Mouse (Mus musculus): ENCODE measurements around the gene Ppm1d.

DNA sequence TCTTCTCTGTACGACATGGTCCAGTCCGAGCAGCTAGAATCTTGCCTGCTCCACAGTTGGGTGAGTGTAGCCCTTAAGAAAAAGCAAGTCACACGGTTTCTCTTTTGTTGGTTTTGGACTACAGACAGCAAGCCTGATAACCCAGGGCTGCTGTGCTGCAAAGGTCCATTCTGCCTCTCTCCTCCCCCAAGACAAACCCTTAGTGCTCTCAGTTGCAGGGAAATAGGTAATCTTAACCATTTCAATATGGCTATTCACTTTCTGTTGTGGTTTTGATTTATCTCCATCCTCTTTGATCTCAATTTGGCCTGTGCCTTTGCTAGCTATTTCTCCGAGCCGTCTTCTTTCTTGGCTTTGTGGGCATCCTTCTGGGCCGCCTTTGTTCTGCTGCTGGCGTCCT, 84.3 kb downstream of the Ppm1d start:
- no peak for TF ChIP-seq CTCF (IDR thresholded peaks at IDR 0.05; ENCODE audit: control insufficient read depth, insufficient read depth, low read length)
- no peak for TF ChIP-seq POLR2A (IDR thresholded peaks at IDR 0.05; ENCODE audit: borderline replicate concordance, control insufficient read depth, low read depth, low read length)
